Mouse (Mus musculus): ENCODE measurements around the gene Osbpl9.

Gene Osbpl9

GRCm38 (mm10) chr4:109105254-109105653 is 96.8 kb downstream of the Osbpl9 start:
- DNase-seq (ENCODE audit: low spot score in 2 of 2), result no peak

- DNase-seq (ENCODE audit: low spot score in 2 of 2), result no peak
Measured at GRCm38 (mm10) chr4:109103145-109103883, 98.8 kb downstream of the Osbpl9 start.

- DNase-seq (ENCODE audit: low spot score in 2 of 2), result no peak
Measured at GRCm38 (mm10) chr4:109102574-109102973, 99.5 kb downstream of the Osbpl9 start.

- no peak for DNase-seq (ENCODE audit: low spot score in 2 of 2)
Measured at GRCm38 (mm10) chr4:109098861-109099260, 103.2 kb downstream of the Osbpl9 start.

- DNase-seq (ENCODE audit: low spot score in 2 of 2), result no peak
Measured at GRCm38 (mm10) chr4:109094269-109094668, 107.8 kb downstream of the Osbpl9 start.

GRCm38 (mm10) chr4:109092344-109092743 is 109.7 kb downstream of the Osbpl9 start:
- no peak for DNase-seq (ENCODE audit: low spot score in 2 of 2)

GRCm38 (mm10) chr4:109091241-109091777 is 110.8 kb downstream of the Osbpl9 start:
- DNase-seq (ENCODE audit: low spot score in 2 of 2), result no peak

- DNase-seq (ENCODE audit: low spot score in 2 of 2), result peak in 1 of 2 experiments; percentile 43
Measured at GRCm38 (mm10) chr4:109089999-109090398, 112.1 kb downstream of the Osbpl9 start.

- no peak for DNase-seq (ENCODE audit: low spot score in 2 of 2)
Measured at GRCm38 (mm10) chr4:109089171-109089570, 112.9 kb downstream of the Osbpl9 start.

- DNase-seq (ENCODE audit: low spot score in 2 of 2), result no peak
Measured at GRCm38 (mm10) chr4:109080118-109080517, 122.0 kb downstream of the Osbpl9 start.

- no peak for DNase-seq (ENCODE audit: low spot score in 2 of 2)
Measured at GRCm38 (mm10) chr4:109079676-109080075, 122.4 kb downstream of the Osbpl9 start.

- DNase-seq (ENCODE audit: low spot score in 2 of 2), result no peak
Measured at GRCm38 (mm10) chr4:109078941-109079340, 123.1 kb downstream of the Osbpl9 start.

- DNase-seq (ENCODE audit: low spot score in 2 of 2), result no peak
Measured at GRCm38 (mm10) chr4:109073296-109073695, 128.8 kb downstream of the Osbpl9 start.

- no peak for DNase-seq (ENCODE audit: low spot score in 2 of 2)
Measured at GRCm38 (mm10) chr4:109072891-109073290, 129.2 kb downstream of the Osbpl9 start.

GRCm38 (mm10) chr4:109065714-109066113 is 136.4 kb downstream of the Osbpl9 start:
- DNase-seq (ENCODE audit: low spot score in 2 of 2), result no peak

GRCm38 (mm10) chr4:109064941-109065340 is 137.1 kb downstream of the Osbpl9 start:
- DNase-seq (ENCODE audit: low spot score in 2 of 2), result no peak

GRCm38 (mm10) chr4:109059255-109059821 is 142.7 kb downstream of the Osbpl9 start:
- no peak for DNase-seq (ENCODE audit: low spot score in 2 of 2)

GRCm38 (mm10) chr4:109057640-109058039 is 144.4 kb downstream of the Osbpl9 start:
- DNase-seq (ENCODE audit: low spot score in 2 of 2), result no peak

GRCm38 (mm10) chr4:109056351-109056750 is 145.7 kb downstream of the Osbpl9 start:
- DNase-seq (ENCODE audit: low spot score in 2 of 2), result no peak

- DNase-seq (ENCODE audit: low spot score in 2 of 2), result no peak
Measured at GRCm38 (mm10) chr4:109054003-109054402, 148.1 kb downstream of the Osbpl9 start.

GRCm38 (mm10) chr4:109052282-109052681 is 149.8 kb downstream of the Osbpl9 start:
- DNase-seq (ENCODE audit: low spot score in 2 of 2), result no peak

GRCm38 (mm10) chr4:109048258-109048657 is 153.8 kb downstream of the Osbpl9 start:
- no peak for DNase-seq (ENCODE audit: low spot score in 2 of 2)

- no peak for DNase-seq (ENCODE audit: low spot score in 2 of 2)
Measured at GRCm38 (mm10) chr4:109043756-109044155, 158.3 kb downstream of the Osbpl9 start.
